Mouse (Mus musculus): Measurements from ENCODE around the gene Nr6a1.

- TF ChIP-seq CTCF (IDR thresholded peaks at IDR 0.05; ENCODE audit: insufficient read depth, low read depth, low read length) (no peak), POLR2A (IDR thresholded peaks at IDR 0.05; ENCODE audit: insufficient read depth, low read depth, low read length) (no peak)
These were observed 144.8 kb downstream of the Nr6a1 start for GRCm38 (mm10) chr2:38782731-38783130.
